Mouse (Mus musculus) lung, embryonic 16.5 days (tissue): ENCODE measurements around the gene Slc9a3r1. TPM values are rescaled to one million over a fixed set of nuclear protein-coding genes. Genes with fewer than 3 reads are reported as not detected.

ENCODE experiments used
- ATAC-seq: fragments of 200-750 bp; cut with Nextera tagmentation; 2 replicates; pipeline ENCODE4 v1.8.0; 2017; ENCODE audit warnings: low read depth, mild to moderate bottlenecking, moderate library complexity
- H3K27ac ChIP-seq: fragments of 300-500 bp; sonication (generic); 2 replicates; pipeline ENCODE4 v1.5.1; 2014; ENCODE audit warnings: mild to moderate bottlenecking, control low read depth, low read length
- H3K27me3 ChIP-seq: fragments of 300-500 bp; sonication (generic); 2 replicates; pipeline ENCODE4 v1.6.1; 2014; ENCODE audit warnings: low read depth, low read length, mixed read lengths; ENCODE audit not compliant: control insufficient read depth, insufficient read depth
- H3K36me3 ChIP-seq: fragments of 300-500 bp; sonication (generic); 2 replicates; pipeline ENCODE4 v1.6.1; 2014; ENCODE audit warnings: low read length; ENCODE audit not compliant: control insufficient read depth, insufficient read depth
- H3K4me1 ChIP-seq: fragments of 300-500 bp; sonication (generic); replicated peaks from 2 replicates; pipeline ENCODE4 v1.6.1; 2014; ENCODE audit warnings: low read length, mixed read lengths; ENCODE audit not compliant: control insufficient read depth, insufficient read depth
- H3K4me2 ChIP-seq: fragments of 300-500 bp; sonication (generic); 2 replicates; pipeline ENCODE4 v1.6.1; 2014; ENCODE audit warnings: low read depth, low read length, control low read depth
- H3K4me3 ChIP-seq: fragments of 300-500 bp; sonication (generic); 2 replicates; pipeline ENCODE4 v1.5.1; 2014; ENCODE audit warnings: mild to moderate bottlenecking, low read length, control low read depth
- H3K9ac ChIP-seq: fragments of 300-500 bp; sonication (generic); 2 replicates; pipeline ENCODE4 v1.6.1; 2014; ENCODE audit warnings: low read length, control low read depth
- H3K9me3 ChIP-seq: fragments of 300-500 bp; sonication (generic); 2 replicates; pipeline ENCODE4 v1.6.1; 2016; ENCODE audit warnings: low read length; ENCODE audit not compliant: control insufficient read depth
- WGBS: fragments of 180-500 bp; shearing (Covaris S2); extraction: QIAGEN DNeasy Blood & Tissue Kit; methylation state at CpG from one replicate; pipeline ENCODE4 v1.1.7; 2014; 5-methylcytosine and 5-hydroxymethylcytosine counted together
- polyA plus RNA-seq: library from polyadenylated mRNA; unstranded; fragments of >200 nt; fragmentation: Nextera tagmentation; extraction: Ambion mirVana; gene quantifications from 2 replicates; pipeline ENCODE4 v1.2.1, GENCODE M21; 2015

Slc9a3r1 gene
- polyA plus RNA-seq, 1 experiment from 2014 or later, result 63.2 TPM

GRCm38 (mm10) chr11:115198932-115199384, 35.8 kb downstream of the Slc9a3r1 start:
- no peaks in the 10 kb centered on the region for H3K4me1 ChIP-seq
- H3K36me3 ChIP-seq, result peaks cover 4% of the 10 kb centered on the region; the same call in 1 of the 2 replicates
- no peak overlapping the region for H3K27ac ChIP-seq
- no peaks in the 10 kb centered on the region for H3K9me3 ChIP-seq
- ATAC-seq, result no peak
- no peak overlapping the region for H3K9ac ChIP-seq
- H3K4me3 ChIP-seq, result no peak overlapping the region
- no peak overlapping the region for H3K4me2 ChIP-seq
- WGBS, result 41% methylated on average over 12 of the region's 12 CpGs
- H3K27me3 ChIP-seq, result no peaks in the 10 kb centered on the region; the same call in 1 of the 2 replicates

DNA sequence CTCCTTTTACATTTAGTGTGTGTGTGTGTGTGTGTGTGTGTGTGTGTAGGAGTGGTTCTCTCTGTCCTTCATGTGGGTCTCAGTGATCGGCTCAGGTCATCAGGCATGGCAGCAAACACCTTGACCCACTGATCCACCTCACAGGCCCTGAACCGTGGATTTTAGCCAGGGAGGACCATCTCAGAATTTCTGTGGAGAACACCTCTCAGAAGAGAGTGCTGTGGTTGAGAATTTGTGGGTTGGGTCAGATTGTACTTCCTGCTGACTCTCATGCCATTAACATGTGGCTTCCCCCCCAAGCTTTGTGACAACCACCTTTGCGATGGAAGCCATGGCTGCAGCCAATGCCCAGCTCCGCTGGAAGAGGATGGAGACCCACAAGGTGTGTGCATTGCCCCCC, 37.4 kb downstream of the Slc9a3r1 start:
- Histone ChIP-seq H3K27ac (no peak overlapping the region), H3K4me2 (no peak overlapping the region), H3K9me3 (no peaks in the 10 kb centered on the region), H3K36me3 (peaks cover 4% of the 10 kb centered on the region; the same call in 1 of the 2 replicates), H3K9ac (no peak overlapping the region), H3K4me3 (no peak overlapping the region), H3K4me1 (no peaks in the 10 kb centered on the region), H3K27me3 (no peaks in the 10 kb centered on the region; the same call in 1 of the 2 replicates)
- WGBS, result 85% methylated on average over 4 of the region's 4 CpGs
- no peak for ATAC-seq

DNA sequence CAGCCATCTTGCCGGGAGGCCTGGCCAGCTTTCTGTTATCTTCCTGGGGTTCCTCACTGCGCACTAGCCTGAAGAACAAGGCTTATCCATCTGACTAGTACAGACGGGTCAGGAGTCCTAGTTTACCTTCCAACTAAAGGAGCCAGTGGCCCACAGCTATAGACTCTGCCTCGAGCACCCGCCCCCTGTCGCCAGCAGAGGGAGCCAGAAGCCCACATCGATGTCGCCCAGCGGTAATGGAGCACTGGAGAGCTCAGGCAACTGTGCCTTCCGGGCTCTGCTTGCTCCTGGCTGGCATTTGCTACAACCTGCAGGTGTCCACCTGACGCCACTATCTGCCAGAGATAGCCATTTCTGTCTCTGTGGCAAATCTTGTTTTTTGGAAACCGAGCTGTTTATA, 39.2 kb downstream of the Slc9a3r1 start:
- ATAC-seq, result peak; percentile 83
- H3K4me3 ChIP-seq, result no peak overlapping the region
- H3K27me3 ChIP-seq, result no peaks in the 10 kb centered on the region; the same call in 1 of the 2 replicates
- H3K4me2 ChIP-seq, result no peak overlapping the region
- 14% methylated on average over 12 of the region's 12 CpGs for WGBS
- no peak overlapping the region for H3K27ac ChIP-seq
- H3K36me3 ChIP-seq, result peaks cover 2% of the 10 kb centered on the region; the same call in 1 of the 2 replicates
- H3K4me1 ChIP-seq, result no peaks in the 10 kb centered on the region
- H3K9ac ChIP-seq, result no peak overlapping the region
- no peaks in the 10 kb centered on the region for H3K9me3 ChIP-seq

GRCm38 (mm10) chr11:115202756-115203155, 39.6 kb downstream of the Slc9a3r1 start:
- no peak; the same call in 1 of the 2 replicates for ATAC-seq

DNA sequence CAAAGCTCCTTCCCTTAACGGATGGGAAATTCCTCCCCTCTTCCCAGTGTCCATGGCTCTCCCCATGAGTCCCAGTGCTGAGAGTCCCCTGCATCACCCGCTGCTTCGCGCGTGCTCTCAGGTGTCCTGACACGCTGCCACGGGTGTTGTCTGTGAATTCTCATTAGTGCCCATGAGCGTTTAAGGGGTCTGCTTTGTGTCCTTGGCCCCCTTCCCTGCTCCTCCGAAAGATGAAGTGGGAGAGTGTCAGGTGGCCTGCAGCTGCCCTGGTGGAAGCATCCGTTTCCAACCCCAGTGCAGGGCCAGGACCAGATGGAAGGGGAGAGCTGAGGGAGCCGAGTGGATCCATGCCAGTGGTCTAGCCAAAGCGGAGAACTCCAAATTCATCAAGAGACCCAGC, 45.0 kb downstream of the Slc9a3r1 start:
- 81% methylated on average over 12 of the region's 12 CpGs for WGBS

More at GRCm38 (mm10) chr11:115202756-115203155, 39.6 kb downstream of the Slc9a3r1 start:
- H3K9ac ChIP-seq, result no peak overlapping the region
- no peaks in the 10 kb centered on the region for H3K9me3 ChIP-seq
- no peak overlapping the region for H3K4me2 ChIP-seq
- no peak overlapping the region for H3K4me3 ChIP-seq
- no peak overlapping the region for H3K27ac ChIP-seq
- WGBS, result 90% methylated on average over 9 of the region's 9 CpGs
- no peaks in the 10 kb centered on the region; the same call in 1 of the 2 replicates for H3K27me3 ChIP-seq
- H3K36me3 ChIP-seq, result peaks cover 2% of the 10 kb centered on the region; the same call in 1 of the 2 replicates
- no peaks in the 10 kb centered on the region for H3K4me1 ChIP-seq

GRCm38 (mm10) chr11:115208776-115209732, 45.9 kb downstream of the Slc9a3r1 start:
- ATAC-seq, result no peak
- Histone ChIP-seq H3K36me3 (no peaks in the 10 kb centered on the region), H3K4me1 (no peaks in the 10 kb centered on the region), H3K9me3 (no peaks in the 10 kb centered on the region), H3K4me2 (no peak overlapping the region), H3K27ac (no peak overlapping the region), H3K4me3 (no peak overlapping the region), H3K27me3 (no peaks in the 10 kb centered on the region), H3K9ac (no peak overlapping the region)
- 78% methylated on average over 25 of the region's 25 CpGs for WGBS

More for the DNA sequence above, 45.0 kb downstream of the Slc9a3r1 start:
- Histone ChIP-seq H3K9ac (no peak overlapping the region), H3K4me2 (no peak overlapping the region), H3K9me3 (no peaks in the 10 kb centered on the region), H3K27ac (no peak overlapping the region), H3K36me3 (no peaks in the 10 kb centered on the region), H3K4me3 (no peak overlapping the region), H3K4me1 (no peaks in the 10 kb centered on the region), H3K27me3 (no peaks in the 10 kb centered on the region; the same call in 1 of the 2 replicates)
- ATAC-seq, result no peak

DNA sequence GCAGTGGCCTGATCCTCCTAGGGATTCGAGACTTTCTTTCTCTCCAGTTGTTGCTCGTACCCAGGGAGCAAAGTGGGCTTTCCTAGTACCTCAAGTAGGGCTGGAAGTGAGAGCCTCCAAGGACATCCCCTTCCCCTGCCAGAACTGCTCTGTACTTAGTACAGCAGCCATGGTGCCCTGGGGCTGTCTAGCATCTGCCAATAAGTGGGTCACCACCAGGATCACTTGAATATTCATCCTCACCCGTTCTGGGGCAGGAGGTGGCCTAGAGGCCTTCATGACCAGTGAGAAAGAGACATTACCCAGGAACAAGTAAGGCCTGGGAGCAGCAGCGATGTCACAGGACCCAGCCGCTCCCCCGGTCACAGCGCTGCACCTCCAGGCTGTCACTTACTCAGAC, 46.8 kb downstream of the Slc9a3r1 start:
- Histone ChIP-seq H3K27ac (no peak overlapping the region), H3K36me3 (no peaks in the 10 kb centered on the region), H3K4me3 (no peak overlapping the region), H3K4me1 (no peaks in the 10 kb centered on the region), H3K27me3 (no peaks in the 10 kb centered on the region), H3K9me3 (no peaks in the 10 kb centered on the region), H3K4me2 (no peak overlapping the region), H3K9ac (no peak overlapping the region)
- 87% methylated on average over 7 of the region's 7 CpGs for WGBS
- no peak for ATAC-seq

DNA sequence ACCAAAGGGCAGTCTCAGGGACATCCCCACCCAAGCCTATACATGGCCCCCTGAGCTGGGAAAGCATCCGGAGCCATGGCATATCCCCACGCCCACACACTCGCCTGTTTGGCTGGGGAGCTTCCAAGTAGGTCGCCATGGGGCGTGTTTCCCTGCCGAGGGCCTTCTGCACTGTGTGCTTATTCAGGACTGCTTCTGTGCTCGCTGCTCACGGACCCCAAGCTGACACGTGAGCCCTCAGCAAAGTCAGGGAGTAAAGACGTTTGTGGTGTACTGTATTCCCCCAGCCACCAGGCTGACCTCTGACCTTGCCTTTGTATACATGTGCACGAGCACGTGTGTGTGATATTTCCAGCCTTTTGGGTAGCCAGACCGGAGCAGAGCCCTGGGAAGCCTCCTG, 49.0 kb downstream of the Slc9a3r1 start:
- ATAC-seq, result no peak
- no peak overlapping the region for H3K9ac ChIP-seq
- no peaks in the 10 kb centered on the region for H3K27me3 ChIP-seq
- no peaks in the 10 kb centered on the region for H3K9me3 ChIP-seq
- no peak overlapping the region for H3K4me2 ChIP-seq
- H3K27ac ChIP-seq, result no peak overlapping the region
- 38% methylated on average over 13 of the region's 13 CpGs for WGBS
- H3K36me3 ChIP-seq, result no peaks in the 10 kb centered on the region
- H3K4me1 ChIP-seq, result no peaks in the 10 kb centered on the region
- no peak overlapping the region for H3K4me3 ChIP-seq

- H3K4me3 ChIP-seq, result no peak overlapping the region
- H3K27ac ChIP-seq, result no peak overlapping the region
- WGBS, result 34% methylated on average over 5 of the region's 5 CpGs
- H3K4me1 ChIP-seq, result peaks cover 12% of the 10 kb centered on the region
- H3K9me3 ChIP-seq, result no peaks in the 10 kb centered on the region
- H3K27me3 ChIP-seq, result no peaks in the 10 kb centered on the region
- H3K4me2 ChIP-seq, result no peak overlapping the region
- ATAC-seq, result peak; percentile 68
- no peaks in the 10 kb centered on the region for H3K36me3 ChIP-seq
- H3K9ac ChIP-seq, result no peak overlapping the region
These were observed 52.0 kb downstream of the Slc9a3r1 start for GRCm38 (mm10) chr11:115215123-115215522.
